Mouse (Mus musculus) bone marrow macrophage, adult 2 months (primary cell): ENCODE measurements at regions not wholly inside any gene's neighbourhood (a gene's known extent, or its start where the extent isn't known, plus 50 kb on each side); places are given as distances from the start of the nearest gene placed in this dataset.
A peak's percentile ranks its signal among the peaks of the same experiment; 100 is the strongest.

ENCODE experiments used
- H3K27ac ChIP-seq: 2 replicates; pipeline ENCODE4 v1.5.1; 2012; ENCODE audit warnings: low read depth, low read length; ENCODE audit not compliant: insufficient read depth
- H3K4me1 ChIP-seq: 2 replicates; pipeline ENCODE4 v1.6.1; 2012; ENCODE audit warnings: low read length; ENCODE audit not compliant: control insufficient read depth, insufficient read depth
- H3K4me3 ChIP-seq: 2 replicates; pipeline ENCODE4 v1.5.1; 2012; ENCODE audit warnings: mild to moderate bottlenecking, low read length, moderate library complexity; ENCODE audit not compliant: insufficient read depth
- CTCF ChIP-seq: IDR thresholded peaks from 2 replicates; pipeline ENCODE4 v1.5.1; 2012; ENCODE audit warnings: low read depth, mild to moderate bottlenecking, low read length, moderate library complexity
- POLR2A ChIP-seq: IDR thresholded peaks from 2 replicates; pipeline ENCODE4 v1.6.1; 2012; ENCODE audit warnings: mild to moderate bottlenecking, low read depth, low read length, borderline replicate concordance

DNA sequence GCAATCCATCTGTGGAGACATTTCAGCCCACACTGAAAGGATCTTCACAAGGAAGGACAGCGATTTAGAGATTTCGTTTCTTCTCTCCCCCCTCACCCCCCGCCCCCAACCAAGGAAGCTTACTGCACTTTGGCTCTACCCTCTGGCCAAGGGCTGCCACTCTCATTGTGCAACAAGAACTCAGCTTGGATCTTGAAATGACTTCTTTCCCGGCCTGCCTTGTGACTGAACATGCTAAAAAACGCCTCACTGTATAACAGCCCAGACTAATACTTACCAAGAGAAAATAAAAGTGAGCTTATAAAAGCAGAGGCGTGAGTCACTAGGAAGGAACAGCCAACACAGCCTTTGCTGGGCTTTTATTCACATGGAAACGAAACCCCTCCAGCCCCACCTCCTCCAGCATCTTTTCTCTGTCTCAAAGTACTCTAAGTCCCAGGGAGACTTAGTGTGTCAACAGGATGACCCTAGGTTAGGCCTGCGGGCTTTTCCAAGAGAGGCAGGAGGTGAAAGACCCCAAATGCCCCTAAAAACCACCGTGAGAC lies 144.7 kb upstream of the Dcn start:
- TF ChIP-seq POLR2A (no peak), CTCF (no peak)
- Histone ChIP-seq H3K4me1 (peaks cover 17% of the 10 kb centered on the region), H3K4me3 (no peak overlapping the region), H3K27ac (no peak overlapping the region)

DNA sequence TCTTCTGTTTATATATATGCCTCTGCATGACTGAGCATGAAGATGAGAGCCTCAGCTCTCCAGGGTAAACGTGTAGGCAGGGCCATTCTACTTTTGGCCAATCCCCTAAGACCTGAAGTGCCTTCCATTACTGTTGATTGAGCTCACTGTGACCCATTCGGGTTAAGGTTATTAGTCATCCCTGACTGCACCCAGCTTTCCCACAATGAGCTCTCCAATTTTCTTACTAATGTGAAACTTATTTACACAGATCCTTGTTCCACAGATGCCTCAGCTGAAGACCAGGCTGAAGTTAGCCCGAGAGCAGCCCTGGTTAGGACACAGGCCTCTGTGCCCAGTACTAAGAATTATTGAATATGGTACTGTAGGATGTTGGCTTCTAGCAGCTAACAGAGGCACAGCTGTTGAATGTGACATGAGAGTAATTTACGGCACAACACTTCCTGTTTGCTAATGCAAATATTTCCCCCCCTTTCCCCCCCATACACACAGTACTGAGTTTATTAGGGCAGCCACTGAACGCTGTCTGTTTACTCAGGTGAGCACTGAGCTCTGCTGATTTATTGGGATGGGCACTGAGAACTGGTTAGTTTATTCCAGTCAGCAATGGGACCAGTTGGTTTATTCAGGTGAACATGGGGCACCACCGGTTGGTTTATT lies 141.2 kb upstream of the Dcn start:
- TF ChIP-seq CTCF (no peak), POLR2A (no peak)
- no peak overlapping the region for H3K4me3 ChIP-seq
- H3K4me1 ChIP-seq: peaks cover 9% of the 10 kb centered on the region
- no peak overlapping the region for H3K27ac ChIP-seq

DNA sequence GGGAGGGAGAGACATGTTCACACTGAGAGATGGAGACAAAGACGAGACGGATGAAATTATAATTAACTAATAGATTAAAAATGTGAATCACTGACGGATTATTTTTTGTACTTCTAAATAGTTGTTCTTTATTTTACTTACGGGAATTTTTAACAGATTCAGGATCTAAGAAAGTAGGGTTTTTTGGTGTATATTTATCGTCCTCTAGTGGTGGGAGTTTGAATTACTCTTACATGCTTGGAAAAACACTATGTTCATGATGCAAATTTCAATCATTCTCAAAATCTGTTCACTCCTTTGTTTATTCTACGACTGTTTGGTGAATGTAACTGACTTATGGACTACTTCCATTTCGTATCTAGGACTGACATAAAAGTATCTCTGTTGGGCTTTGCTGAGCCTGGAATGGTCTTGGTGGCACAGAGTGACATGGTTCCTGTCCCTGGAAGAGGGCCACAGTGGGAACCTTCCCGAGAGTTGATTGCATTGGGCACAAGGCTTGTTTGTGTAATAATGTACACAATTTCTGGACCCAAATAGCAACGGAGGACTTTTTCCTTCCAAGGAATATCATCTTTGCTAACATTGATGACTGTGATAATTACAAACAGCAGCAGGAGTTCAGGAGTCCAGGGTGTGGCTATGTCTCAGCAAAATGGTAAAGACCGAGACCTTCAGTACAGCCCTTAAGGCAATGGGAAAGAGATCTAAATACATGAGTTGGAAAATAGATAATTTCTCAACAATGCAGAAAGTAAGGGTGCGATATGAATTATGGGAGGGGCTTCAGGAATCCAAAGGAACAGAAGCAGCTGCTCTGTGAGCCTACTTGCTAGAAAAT lies 139.3 kb upstream of the Dcn start:
- no peak overlapping the region for H3K27ac ChIP-seq
- no peak overlapping the region for H3K4me3 ChIP-seq
- no peak for TF ChIP-seq POLR2A
- no peak for TF ChIP-seq CTCF
- H3K4me1 ChIP-seq: no peaks in the 10 kb centered on the region

DNA sequence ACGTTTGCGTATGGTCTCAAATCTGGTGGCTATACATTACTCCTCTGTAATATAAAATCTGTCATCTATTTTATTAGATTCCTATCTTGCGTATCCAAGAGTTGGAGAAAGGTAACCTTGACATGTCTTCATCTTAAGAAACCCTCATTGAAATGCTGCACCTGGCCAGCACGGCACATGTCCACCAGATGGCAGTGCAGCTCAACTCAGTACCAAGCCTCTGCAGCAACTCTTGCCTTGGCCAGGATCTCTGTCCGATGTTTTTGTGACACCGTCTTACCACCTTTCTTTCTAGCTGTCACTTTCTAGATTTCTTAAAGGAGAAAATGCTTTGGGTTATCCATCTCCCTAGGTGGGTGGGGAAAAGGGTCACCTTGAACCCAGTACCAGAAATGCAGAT lies 134.1 kb upstream of the Dcn start:
- TF ChIP-seq CTCF (peak; percentile 76), POLR2A (no peak)
- no peak overlapping the region for H3K4me3 ChIP-seq
- H3K27ac ChIP-seq: no peak overlapping the region
- no peaks in the 10 kb centered on the region for H3K4me1 ChIP-seq

DNA sequence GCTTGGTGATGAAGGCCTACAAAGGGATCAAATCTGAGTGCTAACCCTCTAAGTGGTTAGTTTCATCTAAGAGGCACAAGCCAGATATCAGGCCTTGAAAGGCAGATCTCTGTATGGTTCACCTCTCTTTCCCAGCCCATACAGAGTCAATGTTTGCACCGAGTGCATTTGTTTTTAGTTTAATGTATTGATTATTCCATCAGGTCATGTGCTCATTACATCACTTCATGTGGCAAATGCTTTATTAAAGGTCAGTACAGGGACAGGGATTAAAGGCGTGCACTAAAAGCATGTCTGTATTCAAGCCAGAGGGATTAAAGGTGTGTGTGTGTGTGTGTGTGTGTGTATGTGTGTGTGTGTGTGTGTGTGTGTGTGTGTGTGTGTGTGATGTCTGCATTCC lies 132.5 kb upstream of the Dcn start:
- TF ChIP-seq POLR2A (no peak), CTCF (no peak)
- H3K4me1 ChIP-seq: no peaks in the 10 kb centered on the region
- no peak overlapping the region for H3K4me3 ChIP-seq
- no peak overlapping the region for H3K27ac ChIP-seq

DNA sequence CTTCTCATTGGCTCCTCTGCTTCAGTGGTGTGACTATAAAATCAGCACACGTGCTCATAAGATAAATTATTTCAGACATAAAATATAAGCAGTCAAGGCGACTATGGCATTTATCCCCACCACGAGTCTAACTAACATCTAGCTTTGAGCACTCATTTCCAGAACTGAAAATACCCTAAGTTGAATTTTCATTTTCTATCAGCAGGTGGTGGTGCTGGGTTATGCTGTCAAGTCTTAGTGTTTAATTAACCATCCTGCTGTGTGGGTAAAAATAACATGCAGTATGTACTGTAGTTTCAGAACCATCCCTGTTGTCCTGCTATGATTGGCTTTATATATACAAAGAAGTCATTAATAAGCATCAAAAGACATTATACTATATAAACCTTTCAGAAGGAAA lies 110.8 kb upstream of the Dcn start:
- no peaks in the 10 kb centered on the region for H3K4me1 ChIP-seq
- TF ChIP-seq CTCF (no peak), POLR2A (no peak)
- H3K27ac ChIP-seq: no peak overlapping the region
- no peak overlapping the region for H3K4me3 ChIP-seq

DNA sequence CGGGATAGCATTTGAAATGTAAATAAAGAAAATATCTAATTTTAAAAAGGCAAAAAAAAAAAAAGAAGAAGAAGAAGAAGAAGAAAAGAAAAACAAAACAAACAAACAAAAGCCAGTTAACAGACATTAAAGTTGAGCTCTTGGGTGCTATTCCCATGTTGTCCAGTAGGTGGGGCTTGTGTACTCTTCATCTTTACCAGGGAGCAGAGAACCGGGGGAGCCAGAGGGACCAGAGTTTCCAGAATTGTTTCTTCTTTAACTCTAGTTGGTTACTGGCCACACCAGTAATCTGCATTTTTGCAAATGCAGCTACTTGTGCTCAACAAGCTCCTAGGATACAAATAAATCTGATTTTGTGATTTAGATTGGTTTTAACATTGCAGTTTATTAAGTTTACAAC lies 103.6 kb upstream of the Dcn start:
- Histone ChIP-seq H3K4me1 (no peaks in the 10 kb centered on the region), H3K4me3 (no peak overlapping the region), H3K27ac (no peak overlapping the region)
- TF ChIP-seq POLR2A (no peak), CTCF (0 out of 2 replicates have a peak, but pooled peaks have one; percentile 11)

DNA sequence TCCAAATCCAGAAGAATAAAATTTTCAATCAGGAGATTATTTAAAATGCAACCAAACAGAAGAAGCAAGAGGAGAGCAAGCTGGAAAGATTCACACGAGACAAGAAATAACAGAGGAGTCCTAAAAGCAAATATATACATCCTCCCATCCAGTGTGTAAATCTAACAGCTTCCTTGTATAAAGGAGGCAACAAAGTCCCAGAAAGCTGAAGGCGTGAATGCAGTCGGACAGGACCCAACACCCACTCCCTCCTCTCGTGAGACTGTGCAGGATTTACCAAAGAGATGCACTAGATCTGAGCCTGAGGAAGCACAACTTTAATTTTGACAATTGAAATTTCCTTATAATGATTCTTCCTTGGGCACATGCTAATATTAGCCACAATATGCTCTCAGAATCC lies 103.0 kb upstream of the Dcn start:
- Histone ChIP-seq H3K4me3 (no peak overlapping the region), H3K4me1 (no peaks in the 10 kb centered on the region), H3K27ac (no peak overlapping the region)
- TF ChIP-seq POLR2A (no peak), CTCF (no peak)

DNA sequence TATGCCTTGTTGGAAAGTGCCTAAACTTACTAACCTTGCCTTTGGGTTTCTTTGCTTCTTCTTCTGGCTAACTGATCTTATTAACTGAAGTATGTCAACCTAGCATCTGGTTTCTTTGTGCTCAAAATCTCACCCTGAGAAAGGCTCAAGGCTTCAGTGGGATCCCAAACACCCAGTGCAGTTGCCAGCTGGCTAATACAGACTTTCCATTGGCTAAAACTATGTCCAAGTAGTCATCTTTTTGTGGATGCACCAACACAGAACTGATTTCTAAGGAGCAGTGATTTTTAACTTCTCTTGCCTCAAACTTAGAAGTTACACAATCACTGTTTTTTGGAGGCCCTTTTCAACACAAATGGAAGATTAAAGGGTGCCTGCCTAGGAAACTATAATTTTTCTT lies 97.8 kb upstream of the Dcn start:
- TF ChIP-seq CTCF (no peak), POLR2A (no peak)
- Histone ChIP-seq H3K27ac (no peak overlapping the region), H3K4me3 (no peak overlapping the region), H3K4me1 (no peaks in the 10 kb centered on the region)

DNA sequence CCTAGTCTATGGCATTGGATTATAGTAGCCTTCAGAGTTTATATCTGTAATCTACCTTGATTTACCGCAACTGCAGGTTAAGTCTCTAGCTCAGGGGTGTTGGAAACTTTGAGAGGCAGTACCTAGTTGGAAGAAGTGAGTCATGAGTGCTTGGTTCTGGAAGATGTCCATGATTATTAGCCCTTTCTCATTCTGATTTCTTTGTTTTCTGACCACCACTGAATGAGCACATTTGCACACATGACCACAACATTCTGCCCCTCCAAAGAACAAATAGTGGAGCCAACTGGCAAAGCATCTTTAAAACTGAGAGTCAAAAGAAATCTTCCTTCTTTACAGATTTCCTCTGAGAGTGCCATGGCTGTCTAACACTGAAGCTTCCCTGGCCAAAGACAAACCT lies 95.5 kb upstream of the Dcn start:
- no peaks in the 10 kb centered on the region for H3K4me1 ChIP-seq
- no peak overlapping the region for H3K4me3 ChIP-seq
- TF ChIP-seq POLR2A (no peak), CTCF (no peak)
- no peak overlapping the region for H3K27ac ChIP-seq
